Mouse (Mus musculus) thymus, adult 2 months (tissue): ENCODE results near the gene Stat4.

Experiments used
- CTCF ChIP-seq: fragments of 200-500 bp; IDR thresholded peaks from 2 replicates; pipeline ENCODE4 v1.5.1; 2012; ENCODE audit warnings: mild to moderate bottlenecking, control low read depth, low read length, moderate library complexity, borderline replicate concordance; ENCODE audit not compliant: control insufficient read depth, poor library complexity, insufficient read depth; ENCODE audit errors: extremely low read depth
- POLR2A ChIP-seq: fragments of 200-500 bp; IDR thresholded peaks from 2 replicates; pipeline ENCODE4 v1.6.1; 2012; ENCODE audit warnings: mild to moderate bottlenecking, low read length, control low read depth, moderate library complexity; ENCODE audit not compliant: control insufficient read depth, poor library complexity, insufficient read depth; ENCODE audit errors: extremely low read depth

DNA sequence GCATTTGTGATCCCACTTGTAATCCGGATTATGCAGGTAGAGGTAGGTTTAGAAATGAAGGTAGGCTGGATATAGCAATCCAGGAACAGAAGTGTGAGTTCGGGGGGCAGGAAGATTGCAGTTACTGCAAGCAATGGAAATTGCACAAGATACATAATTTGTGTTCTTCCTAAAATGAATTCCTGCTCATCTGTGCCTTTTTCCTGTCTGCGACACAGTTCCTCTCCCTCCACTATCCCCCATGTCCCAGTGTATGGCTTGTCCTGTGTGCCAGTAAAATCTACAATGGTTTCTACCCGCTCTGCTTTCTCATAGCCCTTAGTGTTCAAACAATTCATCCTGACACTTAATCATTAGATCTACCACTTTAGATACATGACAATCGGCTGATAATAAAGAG is 41.7 kb downstream of the Stat4 start:
- TF ChIP-seq POLR2A (no peak), CTCF (no peak)
